Mouse (Mus musculus): ENCODE results near the gene Mdm2.

DNA sequence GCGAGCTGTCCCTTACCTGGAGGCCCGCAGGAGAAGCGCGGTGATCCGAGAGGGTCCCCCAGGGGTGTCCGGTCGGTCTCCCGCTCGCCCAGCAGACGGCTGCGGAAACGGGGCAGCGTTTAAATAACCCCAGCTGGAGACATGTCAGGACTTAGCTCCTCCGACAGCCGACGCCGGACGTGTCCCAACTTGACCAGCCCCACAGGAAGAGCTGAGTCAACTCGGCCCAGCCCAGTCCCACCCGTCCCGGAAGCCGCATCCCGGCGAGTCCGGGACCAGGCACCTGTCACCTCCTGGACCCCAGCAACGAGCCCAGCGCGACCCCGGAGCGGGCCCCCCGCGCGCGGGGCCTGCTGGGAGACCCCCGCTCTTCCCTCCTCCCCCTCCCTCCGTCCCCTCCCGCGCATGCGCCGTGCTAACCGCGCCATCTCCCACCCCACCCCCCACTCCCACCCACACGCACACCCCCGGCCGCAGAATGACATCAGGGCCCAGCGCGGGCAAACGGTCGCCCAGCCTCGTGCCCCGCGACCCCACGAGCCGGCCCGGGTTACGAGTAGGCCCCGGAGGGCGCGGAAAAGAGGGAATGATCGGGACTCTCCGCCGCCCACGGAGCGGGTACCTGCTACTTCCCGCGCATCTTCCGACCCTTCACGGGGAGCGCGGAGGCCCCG is 491 bp downstream of the Mdm2 start:
- no peak for TF ChIP-seq GATA1 (IDR thresholded peaks at IDR 0.05; ENCODE audit: low read length)
- no peak for TF ChIP-seq TAL1 (IDR thresholded peaks at IDR 0.05; ENCODE audit: low read length)

Data from erythroblast, embryonic 14.5 days (primary cell).